Mouse (Mus musculus) cerebellum, adult 11 months (tissue): Measurements from ENCODE around the gene Hpcal4.
"Not testable (repeated sequence)": the region's sequence is repeated elsewhere in the genome, so short reads cannot be mapped to it uniquely, and the experiment has no call there.

Experiments
- DNase-seq: peaks from one replicate; pipeline ENCODE4 v3.0.0; 2022

The Hpcal4 gene

GRCm38 (mm10) chr4:123182328-123183238 is at the start of gene Hpcal4:
Gene Hpcal4 (plus strand): TSS chr4:123183227.
- peak; percentile 34 for DNase-seq

DNA sequence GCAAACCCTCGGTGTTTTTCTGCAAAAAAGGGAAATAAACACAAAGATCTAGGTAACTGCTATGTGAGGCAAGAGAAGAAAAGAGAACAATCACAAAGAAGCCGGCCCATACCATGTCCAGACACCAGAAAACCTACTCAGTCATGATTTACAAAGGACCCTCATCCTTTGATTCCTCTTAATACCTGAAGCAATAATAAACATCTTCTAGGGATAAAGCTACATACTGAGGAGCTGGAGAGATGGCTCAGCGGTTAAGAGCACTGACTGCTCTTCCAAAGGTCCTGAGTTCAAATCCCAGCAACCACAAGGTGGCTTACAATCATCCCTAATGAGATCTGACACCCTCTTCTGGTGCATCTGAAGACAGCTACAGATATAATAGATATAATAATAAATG is 45.5 kb upstream of the Hpcal4 start:
- no peak for DNase-seq

DNA sequence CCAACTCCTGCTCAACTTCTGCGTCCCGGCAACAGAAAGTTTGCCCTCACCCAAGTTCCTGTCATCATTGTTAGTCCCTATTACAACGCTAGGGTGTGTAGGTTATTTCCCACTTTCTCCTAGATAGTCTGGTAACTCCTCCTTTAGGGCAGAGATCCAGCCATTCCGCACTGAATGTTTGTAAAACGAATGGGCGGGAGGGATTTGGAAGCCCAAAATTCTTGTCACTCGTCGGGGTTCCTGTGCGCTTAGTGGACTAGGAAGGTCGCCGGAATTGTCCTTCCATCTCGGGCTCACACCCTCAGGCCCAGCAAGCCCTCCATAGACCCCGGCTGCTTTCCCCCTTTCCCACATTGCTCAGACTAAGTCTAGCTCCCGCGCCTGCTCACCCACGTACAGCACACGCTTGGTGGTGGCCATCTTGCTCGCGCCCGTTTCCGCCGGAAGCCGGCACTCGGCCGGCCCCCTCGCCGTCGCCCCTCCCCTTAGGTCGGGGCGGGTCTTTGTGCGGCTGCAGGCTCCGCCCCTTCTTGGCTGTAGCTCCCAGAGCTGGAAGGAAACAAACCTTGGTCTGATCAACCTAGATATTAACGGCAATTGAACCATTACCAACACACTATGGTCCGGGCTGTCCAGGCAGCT is 43.4 kb upstream of the Hpcal4 start, which contains the start of gene Ppie:
Gene Ppie (minus strand): TSS at position 439 of the 642 bp plus-strand sequence.
- peak; percentile 69 for DNase-seq

- no peak for DNase-seq
Measured at GRCm38 (mm10) chr4:123147446-123148150, 35.4 kb upstream of the Hpcal4 start.

GRCm38 (mm10) chr4:123152003-123152402 is 31.0 kb upstream of the Hpcal4 start:
- no peak for DNase-seq

DNA sequence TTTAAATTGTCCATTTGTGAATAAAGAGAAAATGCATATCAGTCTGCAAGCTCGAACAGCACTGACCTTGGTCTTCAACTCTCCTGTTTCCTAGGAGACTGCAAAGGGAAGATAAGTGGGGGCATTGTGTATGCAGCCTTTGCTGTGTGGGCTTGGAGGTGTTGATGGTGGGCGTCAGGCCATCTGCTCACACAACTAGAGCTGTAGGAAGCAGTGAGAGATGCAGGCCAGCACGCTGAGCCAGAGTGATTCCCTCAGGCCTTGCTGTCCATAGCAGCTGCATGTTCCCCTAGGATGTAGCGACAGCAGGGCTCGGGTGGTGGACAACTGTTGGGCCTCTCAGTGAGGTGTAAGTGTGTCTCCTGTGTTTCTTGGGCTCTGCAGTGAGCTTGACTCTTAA is 30.1 kb upstream of the Hpcal4 start:
- DNase-seq: no peak

GRCm38 (mm10) chr4:123155004-123155403 is 28.0 kb upstream of the Hpcal4 start:
- peak; percentile 26 for DNase-seq

DNA sequence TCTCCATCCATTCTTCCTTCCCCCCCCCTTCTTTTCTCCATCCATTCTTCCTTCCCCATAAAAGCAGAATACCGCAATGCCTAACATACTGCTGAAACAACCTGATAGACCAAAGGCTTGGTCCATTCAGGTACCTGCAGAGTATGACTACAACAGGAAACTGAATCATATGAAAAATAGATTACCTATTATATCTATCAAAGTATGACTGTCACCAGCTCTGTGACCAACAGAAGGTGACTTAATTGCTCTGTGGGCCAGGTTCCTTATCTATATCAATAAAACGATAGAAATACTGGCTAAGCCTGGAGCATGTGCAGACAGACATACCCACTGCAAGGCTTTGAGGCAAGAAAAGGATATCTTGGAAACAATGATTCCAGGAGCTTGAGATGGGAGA is 27.6 kb upstream of the Hpcal4 start:
- DNase-seq: no peak

DNA sequence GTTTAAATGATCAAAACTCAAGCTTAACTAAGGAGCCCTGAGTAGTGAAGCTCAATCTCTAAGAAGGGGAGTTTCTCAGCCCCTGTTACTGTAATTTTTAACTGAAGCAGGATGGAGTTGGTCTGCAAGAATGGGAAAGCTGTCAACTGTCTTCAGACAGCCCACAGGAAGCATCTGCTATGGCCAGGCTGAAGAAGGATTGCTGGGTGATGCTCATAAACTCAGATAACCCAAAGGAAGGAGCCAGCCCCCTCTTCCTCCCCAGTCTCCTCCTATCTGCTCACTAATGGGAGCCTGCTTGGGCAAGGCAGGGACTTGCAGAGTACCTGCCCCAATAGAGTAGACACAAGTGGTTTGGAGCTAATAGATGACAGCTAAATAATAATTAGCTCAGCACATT is 27.2 kb upstream of the Hpcal4 start:
- DNase-seq: no peak

DNA sequence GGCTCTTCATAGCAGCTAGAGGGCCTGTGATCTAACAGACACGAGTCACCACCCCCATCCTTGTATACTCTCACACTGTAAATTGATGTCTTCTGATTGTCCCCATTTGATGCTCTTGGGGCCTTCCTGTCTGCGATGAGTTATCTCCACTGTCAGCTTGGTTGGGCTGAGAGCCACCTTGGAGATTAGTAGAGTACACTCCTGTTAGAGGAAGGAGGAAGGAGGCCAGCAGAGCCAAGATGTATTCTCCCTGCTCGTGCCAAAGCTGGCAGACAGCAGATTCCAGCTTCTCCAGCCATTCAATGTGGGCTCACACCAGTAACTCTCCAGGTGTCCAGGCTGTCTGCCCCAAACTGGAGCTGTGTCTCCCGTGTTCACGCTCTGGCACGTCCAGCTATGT is 22.5 kb upstream of the Hpcal4 start:
- no peak for DNase-seq

- DNase-seq: not testable (repeated sequence)
Measured at GRCm38 (mm10) chr4:123161251-123161650, 21.8 kb upstream of the Hpcal4 start.

GRCm38 (mm10) chr4:123162305-123162917 is 20.6 kb upstream of the Hpcal4 start:
- DNase-seq: no peak

- DNase-seq: no peak
Measured at GRCm38 (mm10) chr4:123164157-123164556, 18.9 kb upstream of the Hpcal4 start.

- DNase-seq: no peak
Measured at GRCm38 (mm10) chr4:123171811-123172210, 11.2 kb upstream of the Hpcal4 start.

DNA sequence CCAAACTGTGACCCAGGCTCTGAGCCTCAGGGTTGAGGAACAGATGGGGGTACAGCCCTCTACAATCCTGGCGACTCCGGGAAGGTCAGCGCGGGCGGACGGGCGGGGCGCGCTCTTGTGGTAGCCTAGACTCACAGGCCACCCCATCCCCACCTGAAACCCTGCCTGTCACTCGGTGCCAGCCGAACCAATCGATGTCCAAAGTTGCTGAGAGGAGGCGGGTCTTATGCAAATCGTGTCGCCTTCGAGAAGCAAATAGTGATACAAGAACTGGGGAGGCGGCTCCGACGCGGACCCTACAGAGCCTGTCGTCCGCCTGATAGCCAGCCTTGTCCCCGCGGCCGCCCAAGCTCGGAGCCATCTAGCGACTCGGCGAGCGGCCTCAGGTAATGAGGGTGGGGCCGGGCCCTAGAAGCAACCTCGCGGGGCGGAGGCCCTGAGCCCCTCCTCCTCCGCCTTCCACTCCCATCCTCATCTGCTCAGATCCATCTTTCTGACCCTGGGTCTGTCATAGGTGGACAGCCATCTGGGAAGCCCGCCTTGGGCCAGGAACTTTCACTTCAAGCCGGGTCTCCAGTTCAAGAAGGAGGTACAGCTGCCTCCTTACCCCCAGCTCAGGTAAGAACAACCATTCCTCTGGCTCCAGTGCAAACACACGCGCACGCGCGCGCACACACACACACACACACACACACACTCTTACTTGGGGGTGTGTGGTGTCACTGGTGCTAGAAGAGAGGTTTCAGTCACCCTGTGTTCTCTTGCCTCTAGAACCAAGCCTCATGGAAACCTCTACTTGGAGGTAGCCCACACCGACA is 421 bp downstream of the Hpcal4 start:
- DNase-seq: peak; percentile 87

DNA sequence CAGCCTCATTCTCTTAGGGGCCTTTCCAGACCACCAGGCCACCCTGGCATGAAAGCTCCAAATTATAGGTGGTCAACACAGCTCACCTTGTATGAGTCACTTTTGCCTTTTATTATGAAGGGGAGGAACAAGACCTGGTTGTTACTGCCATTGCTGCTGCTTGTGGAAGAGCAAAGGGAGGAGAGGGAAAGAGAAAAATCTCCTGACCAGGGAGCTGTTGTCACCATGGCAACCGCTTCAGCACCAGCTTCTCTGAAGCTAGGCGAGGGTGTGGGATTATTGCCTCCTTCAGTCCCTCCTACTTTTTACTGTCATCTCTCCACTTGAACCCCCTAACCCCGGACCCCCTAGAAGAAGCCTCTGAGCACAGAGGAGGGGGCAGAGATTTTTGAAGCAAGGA is 1.8 kb downstream of the Hpcal4 start:
- no peak for DNase-seq

DNA sequence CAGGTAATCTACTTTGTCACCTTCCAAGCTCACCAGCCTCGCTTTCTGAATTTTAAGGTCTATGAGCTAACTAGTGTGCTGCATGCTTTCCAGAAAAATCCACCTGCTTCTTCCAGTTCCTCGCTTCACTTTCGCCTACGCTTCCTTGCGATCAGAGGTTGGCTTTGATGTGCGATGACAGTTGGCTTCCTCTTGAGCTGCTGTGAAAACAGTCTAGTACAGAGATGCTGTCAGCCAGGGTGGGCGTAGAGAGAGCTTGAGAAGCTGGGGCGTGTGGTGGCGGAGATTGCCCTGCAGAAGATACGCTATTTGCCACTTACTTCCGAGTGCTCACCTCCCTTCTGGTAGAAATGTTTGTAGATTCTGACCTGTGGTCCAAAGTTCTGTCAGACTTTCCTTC is 9.3 kb downstream of the Hpcal4 start:
- no peak for DNase-seq

- DNase-seq: no peak
Measured at GRCm38 (mm10) chr4:123193791-123194190, 10.8 kb downstream of the Hpcal4 start.

GRCm38 (mm10) chr4:123196695-123197094 is 13.7 kb downstream of the Hpcal4 start:
- DNase-seq: no peak

GRCm38 (mm10) chr4:123200771-123201185 is 17.8 kb downstream of the Hpcal4 start:
- DNase-seq: peak; percentile 78

- DNase-seq: peak; percentile 68
Measured at GRCm38 (mm10) chr4:123201186-123202093, 18.4 kb downstream of the Hpcal4 start, which contains the start of gene Nt5c1a. Gene Nt5c1a (plus strand): TSS chr4:123201504.
